ENCODE assay signal across 12 mouse cellular contexts in genomic region chr2:118029470-118030108, GRCm38 (mm10).
"Had no signal": no experiment of that assay in that cellular context is flagged by ENCODE, and none has a peak within 500 bp of the region (broad histone marks: within the 10 kb centered on the region; RNA-seq: fewer than 3 reads in every experiment).

No protein-coding gene starts in this region.

- H3K36me3 ChIP-seq: limb, embryonic 13.5 days; midbrain, embryonic 13.5 days; neural tube, embryonic 15.5 days had no signal

- H3K27me3 ChIP-seq: limb, embryonic 13.5 days; midbrain, embryonic 13.5 days; neural tube, embryonic 15.5 days had no signal

- H3K4me2 ChIP-seq: limb, embryonic 13.5 days; midbrain, embryonic 13.5 days; neural tube, embryonic 15.5 days had no signal

- H3K9ac ChIP-seq: limb, embryonic 13.5 days; liver, embryonic 14.5 days; midbrain, embryonic 13.5 days; neural tube, embryonic 15.5 days had no signal

- DNase-seq: kidney, adult 18-20 months; kidney, postnatal 4 days; left cerebral cortex, postnatal 4 days; right cerebral cortex, adult 18-20 months; right cerebral cortex, postnatal 25 days; thymus, postnatal 36 days had no signal

- H3K4me1 ChIP-seq: midbrain, embryonic 13.5 days; neural tube, embryonic 15.5 days had no signal

- ATAC-seq: midbrain, embryonic 13.5 days had no signal

- H3K9me3 ChIP-seq: limb, embryonic 13.5 days; midbrain, embryonic 13.5 days; neural tube, embryonic 15.5 days had no signal

- H3K27ac ChIP-seq: layer of hippocampus, adult 2 months; limb, embryonic 13.5 days; liver, embryonic 14.5 days; midbrain, embryonic 13.5 days; neural tube, embryonic 15.5 days had no signal

- H3K4me3 ChIP-seq: layer of hippocampus, adult 2 months; limb, embryonic 13.5 days; midbrain, embryonic 13.5 days; myocyte; neural tube, embryonic 15.5 days had no signal
